Comparison of ENCODE assay signal across 13 mouse cellular contexts in genomic region chr9:123941316-123941715, GRCm38 (mm10). TPM values are rescaled to one million over a fixed set of nuclear protein-coding genes. Genes with fewer than 3 reads are reported as not detected.
A peak's percentile ranks its signal among the peaks of the same experiment; 100 is the strongest.
DNase-seq lines count a peak whose midpoint lies in the region; ATAC-seq and TF ChIP-seq lines count a peak whose summit lies in the region.
"Had no signal": no experiment of that assay in that cellular context is flagged by ENCODE, and none has a peak within 500 bp of the region (broad histone marks: within the 10 kb centered on the region; RNA-seq: fewer than 3 reads in every experiment).

No protein-coding gene starts in this region.

- H3K9me3 ChIP-seq in liver, embryonic 12.5 days (replicated peaks): no peaks in the 10 kb centered on the region
- H3K9me3 ChIP-seq: embryonic facial prominence, embryonic 12.5 days had no signal

- H3K27ac ChIP-seq in liver, embryonic 12.5 days: peak overlapping the region; percentile 42
- no peak overlapping the region for H3K27ac ChIP-seq in left cerebral cortex, adult 2 months
- H3K27ac ChIP-seq: embryonic facial prominence, embryonic 12.5 days had no signal

- no peaks in the 10 kb centered on the region for H3K27me3 ChIP-seq in liver, embryonic 12.5 days (replicated peaks)
- H3K27me3 ChIP-seq: embryonic facial prominence, embryonic 12.5 days had no signal

- 55% methylated on average over 2 of the region's 2 CpGs for whole genome bisulfite sequencing in liver, embryonic 12.5 days (ENCODE audit: insufficient replicate concordance)

- no peaks in the 10 kb centered on the region for H3K36me3 ChIP-seq in liver, embryonic 12.5 days
- H3K36me3 ChIP-seq: embryonic facial prominence, embryonic 12.5 days had no signal

- no peak for TF ChIP-seq CTCF in left cerebral cortex, adult 2 months (IDR thresholded peaks at IDR 0.05)

- H3K4me3 ChIP-seq in liver, embryonic 12.5 days: no peak overlapping the region
- H3K4me3 ChIP-seq in left cerebral cortex, adult 2 months: no peak overlapping the region
- H3K4me3 ChIP-seq: embryonic facial prominence, embryonic 12.5 days had no signal

- peak; percentile 38 to 63 for DNase-seq in heart, adult 9 months (ENCODE audit: low spot score in 2 of 2)
- DNase-seq in heart, postnatal 36 days: no peak
- DNase-seq in thymus, postnatal 0 days (ENCODE audit: low spot score): peak; percentile 29
- DNase-seq in thymus, postnatal 4 days: no peak
- DNase-seq in gastrocnemius, postnatal 10 days: no peak
- DNase-seq in adrenal gland, adult 2 months: no peak
- DNase-seq in left cerebral cortex, adult 2 months (ENCODE audit: extremely low spot score in 1 of 2, low spot score in 2 of 2): no peak
- DNase-seq: adrenal gland, postnatal 10 days; gastrocnemius, postnatal 25 days; right cerebral cortex, postnatal 4 days had no signal

- intact Hi-C loops in heart, postnatal 36 days (cut with DNase I): no loop called here
- intact Hi-C loops in left cerebral cortex, adult 2 months (cut with DNase I): no loop called here

- H3K4me2 ChIP-seq in liver, embryonic 12.5 days: no peak overlapping the region
- H3K4me2 ChIP-seq: embryonic facial prominence, embryonic 12.5 days had no signal

- ATAC-seq in liver, embryonic 12.5 days: peak; percentile 30; the same call in 1 of the 2 replicates

- H3K9ac ChIP-seq in liver, embryonic 12.5 days: no peak overlapping the region
- H3K9ac ChIP-seq: embryonic facial prominence, embryonic 12.5 days had no signal

- 0 out of 2 replicates have a peak, but pooled peaks cover 6% of the 10 kb centered on the region for H3K4me1 ChIP-seq in liver, embryonic 12.5 days
- H3K4me1 ChIP-seq: embryonic facial prominence, embryonic 12.5 days had no signal

RNA-seq across cellular contexts. Expression of gene Ccr1, which starts 27.2 kb away (rescaled TPM):
- total RNA-seq in heart, postnatal 36 days (2021): 1 to 10 TPM; 1.1 to 1.3 TPM
- polyA plus RNA-seq in thymus, postnatal 0 days (2015; fragmentation: Nextera tagmentation; extraction: Ambion mirVana): 3.1 and 3.2 TPM in 2 replicates
- 1.4 and 1.6 TPM in 2 replicates for polyA plus RNA-seq in liver, embryonic 12.5 days (2016; fragmentation: Nextera tagmentation; extraction: Ambion mirVana)
- 1 to 10 TPM; 1.4 to 3.3 TPM for total RNA-seq in gastrocnemius, postnatal 10 days (2021)
- total RNA-seq in adrenal gland, adult 2 months (2021): 1 to 10 TPM; 1.3 to 1.9 TPM
- 0.82 and 0.88 TPM in 2 replicates for polyA plus RNA-seq in adrenal gland, adult 2 months (2012; rRNA removed)
- under 1 TPM in 1 of 2 experiments, not detected in 1; 0.38 TPM for total RNA-seq in left cerebral cortex, adult 2 months (2021)

RNA-seq across cellular contexts. Expression of gene Ccr1l1, which starts 36.9 kb away (rescaled TPM):
- not detected for total RNA-seq in heart, postnatal 36 days (2021)
- polyA plus RNA-seq in thymus, postnatal 0 days (2015; fragmentation: Nextera tagmentation; extraction: Ambion mirVana): not detected in 2 replicates
- not detected in 2 replicates for polyA plus RNA-seq in liver, embryonic 12.5 days (2016; fragmentation: Nextera tagmentation; extraction: Ambion mirVana)
- not detected for total RNA-seq in gastrocnemius, postnatal 10 days (2021)
- not detected for total RNA-seq in adrenal gland, adult 2 months (2021)
- not detected in 2 replicates for polyA plus RNA-seq in adrenal gland, adult 2 months (2012; rRNA removed)
- not detected for total RNA-seq in left cerebral cortex, adult 2 months (2021)
- total RNA-seq: adrenal gland, postnatal 10 days; gastrocnemius, postnatal 25 days had no signal
- polyA plus RNA-seq: embryonic facial prominence, embryonic 12.5 days; large intestine, adult 2 months had no signal

Comparison
In these comparisons a context has a peak if more than half of its experiments do, and no peak if none do; other contexts are left out.
1. DNase-seq: peak in heart, adult 9 months (2 of 2) and thymus, postnatal 0 days (single experiment); none in heart, postnatal 36 days (0 of 2), thymus, postnatal 4 days (single experiment), gastrocnemius, postnatal 10 days (single experiment), adrenal gland, adult 2 months (single experiment) and left cerebral cortex, adult 2 months (0 of 2).